Mouse (Mus musculus) cortical plate, adult 2 months (tissue): ENCODE data around the gene Cfi.

Experiments
- CTCF ChIP-seq: fragments of 200-500 bp; IDR thresholded peaks from 2 replicates; pipeline ENCODE4 v1.5.1; 2011; ENCODE audit warnings: mild to moderate bottlenecking, control low read depth, low read length; ENCODE audit not compliant: insufficient read depth; ENCODE audit errors: extremely low read depth
- POLR2A ChIP-seq: fragments of 200-500 bp; IDR thresholded peaks from 2 replicates; pipeline ENCODE4 v1.6.1; 2011; ENCODE audit warnings: mild to moderate bottlenecking, low read length, control low read depth; ENCODE audit not compliant: insufficient read depth; ENCODE audit errors: extremely low read depth

DNA sequence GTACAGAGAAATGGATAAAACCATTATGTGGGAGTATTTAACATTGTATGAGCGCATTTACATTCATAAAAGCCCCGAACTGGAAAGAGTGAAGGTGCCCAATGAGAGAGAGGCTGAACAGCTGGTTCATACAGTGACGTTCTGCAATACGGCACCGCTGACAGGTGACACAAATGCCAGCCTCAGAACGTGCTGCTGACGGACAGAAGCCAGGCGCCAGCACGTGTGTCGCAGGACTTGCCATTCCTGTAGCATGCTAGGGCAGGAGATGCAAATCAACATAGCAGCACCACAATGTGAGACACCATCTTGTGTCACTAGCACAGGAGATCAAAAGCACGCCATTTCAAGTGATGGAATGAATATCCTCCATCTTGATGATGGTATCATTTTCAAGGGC is 37.1 kb upstream of the Cfi start:
- TF ChIP-seq CTCF (no peak), POLR2A (no peak)
